Mouse (Mus musculus) midbrain, embryonic 11.5 days (tissue): ENCODE data around the gene Rpl18a. TPM values are rescaled to one million over a fixed set of nuclear protein-coding genes. Genes with fewer than 3 reads are reported as not detected.

Experiments used
- ATAC-seq: fragments of 200-750 bp; cut with Nextera tagmentation; 2 replicates; pipeline ENCODE4 v1.8.0; 2017; ENCODE audit warnings: moderate TSS enrichment, moderate library complexity; ENCODE audit not compliant: low FRiP score
- DNase-seq: peaks from one replicate; pipeline ENCODE4 v3.0.0; 2015; ENCODE audit warnings: low spot score; ENCODE audit errors: missing footprints
- H3K27ac ChIP-seq: fragments of 300-500 bp; sonication (generic); 2 replicates; pipeline ENCODE4 v1.5.1; 2014; ENCODE audit warnings: low read depth, low read length
- H3K27me3 ChIP-seq: fragments of 300-500 bp; sonication (generic); 2 replicates; pipeline ENCODE4 v1.6.1; 2014; ENCODE audit warnings: mild to moderate bottlenecking, low read length, moderate library complexity, mixed read lengths; ENCODE audit not compliant: control insufficient read depth, insufficient read depth
- H3K36me3 ChIP-seq: fragments of 300-500 bp; sonication (generic); 2 replicates; pipeline ENCODE4 v1.6.1; 2014; ENCODE audit warnings: mild to moderate bottlenecking, low read length, moderate library complexity, mixed read lengths; ENCODE audit not compliant: control insufficient read depth, insufficient read depth
- H3K4me1 ChIP-seq: fragments of 300-500 bp; sonication (generic); 2 replicates; pipeline ENCODE4 v1.6.1; 2014; ENCODE audit warnings: low read length; ENCODE audit not compliant: control insufficient read depth, insufficient read depth
- H3K4me2 ChIP-seq: fragments of 300-500 bp; sonication (generic); 2 replicates; pipeline ENCODE4 v1.6.1; 2014; ENCODE audit warnings: mild to moderate bottlenecking, moderate library complexity
- H3K4me3 ChIP-seq: fragments of 300-500 bp; sonication (generic); 2 replicates; pipeline ENCODE4 v1.5.1; 2014; ENCODE audit warnings: low read depth, low read length
- H3K9ac ChIP-seq: fragments of 300-500 bp; sonication (generic); 2 replicates; pipeline ENCODE4 v1.6.1; 2014; ENCODE audit warnings: low read length
- H3K9me3 ChIP-seq: fragments of 300-500 bp; sonication (generic); 2 replicates; pipeline ENCODE4 v1.6.1; 2016; ENCODE audit warnings: low read length; ENCODE audit not compliant: control insufficient read depth
- WGBS: fragments of 180-500 bp; shearing (Covaris S2); extraction: QIAGEN DNeasy Blood & Tissue Kit; methylation state at CpG from one replicate; pipeline ENCODE4 v1.1.7; 2014; 5-methylcytosine and 5-hydroxymethylcytosine counted together
- polyA plus RNA-seq: library from polyadenylated mRNA; unstranded; fragments of >200 nt; fragmentation: Nextera tagmentation; extraction: Ambion mirVana; gene quantifications from 2 replicates; pipeline ENCODE4 v1.2.1, GENCODE M21; 2014

Rpl18a gene
- polyA plus RNA-seq, 1 experiment from 2014 or later, result 3,086 TPM

DNA sequence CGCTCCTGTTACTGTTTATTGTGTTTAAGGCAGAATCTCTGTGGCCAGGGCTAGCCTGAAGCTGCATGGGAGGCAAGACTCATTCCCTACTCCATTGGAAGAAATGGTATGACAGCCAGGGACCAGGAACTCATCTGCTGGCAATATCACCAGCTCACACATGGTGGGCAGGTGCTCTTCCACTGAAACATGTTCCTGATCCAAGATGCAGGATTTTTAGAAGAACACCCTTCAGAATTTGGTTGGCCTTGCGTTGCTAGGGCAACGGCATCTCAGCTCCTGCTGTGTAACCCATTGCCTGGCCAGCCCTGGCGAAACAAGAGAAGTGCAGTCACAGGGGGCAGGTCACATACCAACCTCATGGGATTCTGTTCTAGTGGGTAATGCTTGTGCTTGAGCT, 17.7 kb downstream of the Rpl18a start:
- H3K27me3 ChIP-seq, result no peaks in the 10 kb centered on the region
- H3K4me3 ChIP-seq, result no peak overlapping the region
- peak; percentile 75 for DNase-seq
- no peaks in the 10 kb centered on the region for H3K9me3 ChIP-seq
- ATAC-seq, result no peak
- no peak overlapping the region for H3K27ac ChIP-seq
- no peaks in the 10 kb centered on the region for H3K4me1 ChIP-seq
- H3K4me2 ChIP-seq, result no peak overlapping the region
- H3K36me3 ChIP-seq, result no peaks in the 10 kb centered on the region
- no peak overlapping the region for H3K9ac ChIP-seq
- 51% methylated on average over 4 of the region's 4 CpGs for WGBS

DNA sequence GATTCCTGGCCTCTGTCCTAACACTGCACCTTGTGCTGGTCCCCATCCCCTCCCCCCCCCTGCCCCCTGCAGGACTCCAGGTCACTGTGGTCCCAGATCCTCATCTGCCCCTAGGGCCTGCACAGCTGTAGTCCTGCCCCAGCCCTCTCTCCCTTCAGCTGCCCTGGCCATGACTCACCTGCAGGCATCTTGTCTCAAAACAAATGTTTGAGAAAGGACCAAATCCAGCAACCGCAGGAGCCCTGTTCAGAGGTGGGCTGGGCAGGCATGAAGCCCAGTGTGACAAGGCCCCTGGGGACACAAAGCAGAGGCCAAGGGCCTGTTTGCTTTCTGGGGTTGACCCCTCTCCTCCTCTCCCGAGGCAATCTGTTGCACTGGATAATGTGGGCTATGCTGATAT, 19.0 kb downstream of the Rpl18a start:
- H3K36me3 ChIP-seq, result no peaks in the 10 kb centered on the region
- WGBS, result 52% methylated on average over 2 of the region's 2 CpGs

DNA sequence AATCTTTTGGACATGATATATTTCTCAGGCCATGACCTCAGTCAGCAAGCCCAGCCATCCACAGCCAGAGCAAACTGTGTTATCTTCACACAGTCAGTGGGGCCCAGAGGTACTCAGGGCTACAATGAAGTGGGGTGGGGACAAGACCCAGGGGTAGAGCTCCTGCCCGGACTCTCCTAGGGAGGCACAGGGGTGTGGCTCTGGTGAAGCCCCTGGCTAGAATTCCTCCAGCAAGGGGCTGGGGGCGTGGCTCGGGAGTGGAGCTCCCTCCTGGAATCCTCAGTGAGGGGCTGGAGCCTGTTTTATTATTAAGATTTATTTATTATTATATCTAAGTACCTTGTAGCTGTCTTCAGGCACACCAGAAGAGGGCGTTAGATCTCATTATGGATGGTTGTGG, 20.8 kb downstream of the Rpl18a start:
- H3K27me3 ChIP-seq, result no peaks in the 10 kb centered on the region
- no peak overlapping the region for H3K4me3 ChIP-seq
- WGBS, result 73% methylated on average over 4 of the region's 4 CpGs
- DNase-seq, result peak; percentile 8
- no peaks in the 10 kb centered on the region for H3K9me3 ChIP-seq
- H3K4me1 ChIP-seq, result peaks cover 4% of the 10 kb centered on the region
- no peaks in the 10 kb centered on the region for H3K36me3 ChIP-seq
- no peak overlapping the region for H3K27ac ChIP-seq
- H3K9ac ChIP-seq, result no peak overlapping the region
- no peak for ATAC-seq
- no peak overlapping the region for H3K4me2 ChIP-seq

More for the DNA sequence above, 19.0 kb downstream of the Rpl18a start:
- no peak overlapping the region for H3K4me2 ChIP-seq
- H3K4me3 ChIP-seq, result no peak overlapping the region
- H3K27me3 ChIP-seq, result no peaks in the 10 kb centered on the region
- H3K9ac ChIP-seq, result no peak overlapping the region
- no peaks in the 10 kb centered on the region for H3K4me1 ChIP-seq
- no peak for ATAC-seq
- no peak overlapping the region for H3K27ac ChIP-seq
- no peak for DNase-seq
- no peaks in the 10 kb centered on the region for H3K9me3 ChIP-seq

DNA sequence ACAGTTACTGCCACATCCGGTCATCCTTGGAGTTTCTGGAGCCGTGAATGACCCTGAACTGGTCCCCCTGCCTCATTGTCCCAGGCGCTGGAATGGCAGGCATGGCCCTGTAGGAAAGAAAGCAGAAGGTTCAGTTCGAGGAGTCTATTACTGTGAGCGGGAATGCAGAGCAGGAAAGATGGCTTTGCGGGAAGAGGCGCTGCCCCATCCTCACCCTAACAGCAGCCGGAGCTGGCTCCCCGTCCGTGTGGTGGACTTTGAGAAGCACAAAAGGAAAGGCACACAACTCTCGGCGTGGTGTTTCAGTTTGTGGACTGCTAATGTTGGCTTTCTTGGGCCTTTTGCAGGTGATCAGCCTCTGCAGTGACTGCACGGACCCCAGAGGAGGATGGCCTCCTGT, 22.8 kb downstream of the Rpl18a start:
- H3K36me3 ChIP-seq, result no peaks in the 10 kb centered on the region
- peak overlapping the region; percentile 54 for H3K9ac ChIP-seq
- H3K27ac ChIP-seq, result no peak overlapping the region
- no peak for DNase-seq
- H3K27me3 ChIP-seq, result no peaks in the 10 kb centered on the region
- H3K4me2 ChIP-seq, result no peak overlapping the region
- 90% methylated on average over 13 of the region's 13 CpGs for WGBS
- H3K4me3 ChIP-seq, result no peak overlapping the region
- no peaks in the 10 kb centered on the region for H3K9me3 ChIP-seq
- no peak for ATAC-seq
- peaks cover 4% of the 10 kb centered on the region for H3K4me1 ChIP-seq

DNA sequence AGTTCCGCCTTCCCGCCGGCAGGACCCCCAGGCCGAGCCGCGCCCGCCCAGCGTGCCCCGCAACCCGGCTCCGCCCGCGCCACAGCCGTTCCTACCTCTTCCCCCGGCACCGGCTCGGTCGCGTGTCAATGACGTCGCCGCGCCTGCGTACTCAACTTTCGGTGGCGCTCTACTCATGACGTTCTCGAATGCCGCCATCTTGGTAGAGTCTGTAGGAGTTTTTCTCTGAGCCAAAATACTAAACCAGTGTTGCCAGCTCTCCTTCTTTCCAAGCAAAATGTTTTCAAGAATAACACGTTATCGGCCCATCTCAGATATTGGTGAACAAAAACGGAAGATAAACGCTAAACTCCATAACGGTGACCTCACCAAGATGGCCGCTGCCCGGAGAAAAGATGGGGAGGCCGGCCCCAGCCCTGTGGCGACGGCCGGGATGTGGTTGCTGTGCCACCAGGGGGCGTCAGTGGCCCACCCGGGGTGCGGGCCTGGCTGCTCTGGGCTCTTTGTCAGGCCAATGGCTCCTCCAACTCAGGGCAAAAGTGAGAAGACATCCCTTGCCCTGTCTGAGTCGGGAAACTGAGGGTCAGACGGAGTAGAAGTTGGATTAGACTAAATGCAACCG, 23.7 kb downstream of the Rpl18a start, which contains the start of gene Ccdc124:
TSS of gene Ccdc124 (minus strand) at position 572 of the 622 bp plus-strand sequence.
- H3K4me1 ChIP-seq, result peaks cover 10% of the 10 kb centered on the region
- WGBS, result under 1% methylated on average over 46 of the region's 46 CpGs
- ATAC-seq (peak; percentile 93), DNase-seq (peak; percentile 100)
- no peaks in the 10 kb centered on the region for H3K9me3 ChIP-seq
- peak within 1 kb of the TSS; percentile 66 for H3K4me2 ChIP-seq
- H3K27ac ChIP-seq, result peak within 1 kb of the TSS; percentile 27; the same call in 1 of the 2 replicates
- peak within 1 kb of the TSS; percentile 50 for H3K4me3 ChIP-seq
- peak within 1 kb of the TSS; percentile 54 for H3K9ac ChIP-seq
- H3K27me3 ChIP-seq, result no peaks in the 10 kb centered on the region
- H3K36me3 ChIP-seq, result no peaks in the 10 kb centered on the region

DNA sequence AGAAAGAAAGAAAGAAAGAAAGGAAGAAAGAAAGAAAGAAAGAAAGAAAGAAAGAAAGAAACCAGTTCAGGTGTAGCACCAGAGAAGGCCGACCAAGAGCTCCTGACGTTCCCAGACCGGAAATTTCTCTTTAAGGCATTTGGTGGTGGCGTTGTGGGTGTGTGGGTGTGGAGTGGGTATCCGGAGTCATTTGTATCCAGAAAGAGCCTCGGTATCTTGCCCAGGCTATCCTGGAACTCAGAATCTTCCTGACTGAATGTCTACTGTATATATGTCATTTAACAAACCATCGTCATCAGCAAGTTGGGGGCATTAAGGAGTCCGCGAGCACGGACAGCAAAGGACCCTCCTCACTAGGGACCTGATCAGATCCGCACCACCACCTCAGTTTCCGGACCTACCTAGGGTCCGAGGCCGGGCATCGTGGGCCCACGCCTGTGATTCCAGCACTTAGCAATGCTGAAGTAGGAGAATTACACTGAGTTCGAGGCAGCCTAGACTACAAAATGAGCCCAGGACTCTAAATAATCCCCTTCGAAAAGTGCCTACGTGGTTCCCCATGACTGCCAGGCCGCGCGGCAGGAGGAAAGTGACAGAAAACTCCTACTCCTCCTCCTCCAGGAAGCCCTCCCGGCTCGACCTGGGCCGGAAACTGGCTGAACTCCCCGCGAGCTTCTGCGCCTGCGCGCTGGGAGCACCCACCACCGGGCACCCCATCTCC, 24.4 kb downstream of the Rpl18a start:
- Histone ChIP-seq H3K4me1 (peaks cover 12% of the 10 kb centered on the region), H3K9ac (peak overlapping the region; percentile 54), H3K27ac (no peak overlapping the region), H3K9me3 (no peaks in the 10 kb centered on the region), H3K4me2 (peak overlapping the region; percentile 66), H3K27me3 (no peaks in the 10 kb centered on the region), H3K4me3 (peak overlapping the region; percentile 50), H3K36me3 (peaks cover 2% of the 10 kb centered on the region; the same call in 1 of the 2 replicates)
- 8% methylated on average over 31 of the region's 31 CpGs for WGBS
- ATAC-seq (peak; percentile 10; the same call in 1 of the 2 replicates), DNase-seq (peak; percentile 87)

DNA sequence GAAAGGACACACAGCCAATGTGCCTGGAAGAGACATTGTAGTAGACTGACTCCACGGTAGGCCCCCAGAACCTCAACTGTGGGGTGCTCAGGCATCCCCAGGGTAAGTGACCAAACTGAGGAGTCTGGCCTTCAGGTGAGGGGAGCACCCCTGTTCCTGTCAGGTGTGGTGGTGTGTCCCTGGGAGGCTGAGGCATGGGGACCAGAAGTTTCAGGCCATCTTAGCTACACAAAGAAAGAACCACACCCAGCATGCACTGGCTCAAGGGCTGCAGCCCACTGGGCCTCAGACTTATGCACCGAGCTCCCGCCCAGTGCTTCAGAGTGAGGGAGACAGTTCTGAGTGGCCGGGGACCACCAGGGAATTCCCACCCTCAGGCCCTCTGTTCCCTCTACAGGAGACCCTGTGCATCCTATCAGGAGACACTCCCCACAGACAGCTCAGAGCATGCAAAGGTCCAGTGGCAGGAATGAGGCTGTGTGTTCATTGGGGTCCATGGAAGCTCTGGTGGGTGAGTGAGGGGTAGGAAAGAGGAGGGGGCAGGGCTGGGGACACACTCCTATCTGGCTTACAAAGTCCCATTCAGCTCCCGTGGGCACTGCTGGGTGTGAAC, 25.9 kb downstream of the Rpl18a start:
- no peak overlapping the region for H3K27ac ChIP-seq
- 83% methylated on average over 5 of the region's 5 CpGs for WGBS
- no peaks in the 10 kb centered on the region for H3K9me3 ChIP-seq
- H3K4me1 ChIP-seq, result peaks cover 17% of the 10 kb centered on the region
- H3K4me3 ChIP-seq, result no peak overlapping the region
- no peak overlapping the region for H3K9ac ChIP-seq
- H3K4me2 ChIP-seq, result no peak overlapping the region
- no peaks in the 10 kb centered on the region for H3K27me3 ChIP-seq
- H3K36me3 ChIP-seq, result peaks cover 4% of the 10 kb centered on the region; the same call in 1 of the 2 replicates
- DNase-seq (no peak), ATAC-seq (no peak)

DNA sequence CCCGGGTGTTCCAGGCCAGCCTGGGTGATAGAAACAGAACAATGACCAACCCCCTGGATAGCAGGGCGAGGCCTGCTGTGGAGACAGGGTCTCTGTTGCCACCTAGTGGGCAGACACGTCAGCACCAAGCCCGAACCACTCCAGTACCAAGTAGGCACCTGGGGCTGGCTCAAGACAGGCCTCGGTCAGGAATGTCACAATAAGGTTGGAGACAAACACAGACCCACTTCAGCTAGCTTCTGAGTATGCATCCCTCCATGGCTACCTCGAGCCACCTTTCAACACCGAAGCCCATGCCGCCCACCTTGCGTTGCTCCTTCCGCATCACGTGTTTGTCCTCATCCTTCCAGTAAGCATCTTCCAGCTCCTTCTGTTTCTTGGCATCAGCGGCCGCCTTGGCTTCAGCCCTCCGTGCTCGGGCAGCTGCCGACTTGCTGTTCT, 27.6 kb downstream of the Rpl18a start:
- H3K9me3 ChIP-seq, result no peaks in the 10 kb centered on the region
- peaks cover 28% of the 10 kb centered on the region for H3K4me1 ChIP-seq
- peak; percentile 95 for DNase-seq
- H3K4me3 ChIP-seq, result 0 out of 2 replicates have a peak overlapping the region, but pooled peaks have one; percentile 7
- no peaks in the 10 kb centered on the region for H3K27me3 ChIP-seq
- 47% methylated on average over 16 of the region's 16 CpGs for WGBS
- peak overlapping the region; percentile 33 for H3K9ac ChIP-seq
- peaks cover 4% of the 10 kb centered on the region; the same call in 1 of the 2 replicates for H3K36me3 ChIP-seq
- no peak; the same call in 1 of the 2 replicates for ATAC-seq
- no peak overlapping the region for H3K4me2 ChIP-seq
- peak overlapping the region; percentile 32; the same call in 1 of the 2 replicates for H3K27ac ChIP-seq
